Mouse (Mus musculus): ENCODE measurements around the gene Per3.

The Per3 gene

DNA sequence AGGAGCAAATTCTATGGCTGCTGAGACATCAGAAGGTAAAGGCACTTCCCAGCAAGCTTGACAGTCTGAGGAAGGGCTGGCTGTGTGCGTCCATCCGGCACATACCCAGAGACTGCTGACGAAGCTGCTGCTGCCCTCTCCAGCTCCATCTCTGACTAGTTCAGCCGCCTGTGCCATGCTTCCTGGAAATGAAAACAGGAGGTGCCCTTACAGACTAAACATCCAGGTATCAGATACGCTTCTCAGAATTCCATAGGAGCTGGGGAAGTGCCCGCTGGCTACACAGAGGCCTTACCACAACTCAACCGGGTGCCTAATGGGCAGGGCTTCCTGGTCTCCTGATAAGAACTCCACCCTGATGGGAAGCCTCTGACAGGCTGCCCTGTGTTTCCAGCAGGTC lies 85.9 kb downstream of the Per3 start:
- DNase-seq (ENCODE audit: low spot score): no peak

DNA sequence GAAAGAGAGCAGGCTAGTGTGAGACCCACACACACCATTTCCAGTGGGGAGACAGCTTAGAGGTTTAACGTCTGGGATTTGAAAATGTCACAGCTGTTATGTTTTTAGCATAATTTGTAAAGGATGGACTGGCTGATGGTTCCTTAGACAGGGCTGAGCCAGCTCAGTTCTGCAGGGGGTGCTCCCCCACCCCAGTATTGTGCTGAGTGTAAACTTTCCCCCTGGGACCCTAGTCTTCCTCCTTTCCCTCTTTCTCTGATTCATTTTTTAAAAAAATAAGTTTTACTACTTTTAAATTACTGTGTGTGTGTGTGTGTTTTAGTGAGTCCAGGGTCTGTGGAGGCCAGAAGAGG lies 87.4 kb downstream of the Per3 start:
- no peak for DNase-seq (ENCODE audit: low spot score)

DNA sequence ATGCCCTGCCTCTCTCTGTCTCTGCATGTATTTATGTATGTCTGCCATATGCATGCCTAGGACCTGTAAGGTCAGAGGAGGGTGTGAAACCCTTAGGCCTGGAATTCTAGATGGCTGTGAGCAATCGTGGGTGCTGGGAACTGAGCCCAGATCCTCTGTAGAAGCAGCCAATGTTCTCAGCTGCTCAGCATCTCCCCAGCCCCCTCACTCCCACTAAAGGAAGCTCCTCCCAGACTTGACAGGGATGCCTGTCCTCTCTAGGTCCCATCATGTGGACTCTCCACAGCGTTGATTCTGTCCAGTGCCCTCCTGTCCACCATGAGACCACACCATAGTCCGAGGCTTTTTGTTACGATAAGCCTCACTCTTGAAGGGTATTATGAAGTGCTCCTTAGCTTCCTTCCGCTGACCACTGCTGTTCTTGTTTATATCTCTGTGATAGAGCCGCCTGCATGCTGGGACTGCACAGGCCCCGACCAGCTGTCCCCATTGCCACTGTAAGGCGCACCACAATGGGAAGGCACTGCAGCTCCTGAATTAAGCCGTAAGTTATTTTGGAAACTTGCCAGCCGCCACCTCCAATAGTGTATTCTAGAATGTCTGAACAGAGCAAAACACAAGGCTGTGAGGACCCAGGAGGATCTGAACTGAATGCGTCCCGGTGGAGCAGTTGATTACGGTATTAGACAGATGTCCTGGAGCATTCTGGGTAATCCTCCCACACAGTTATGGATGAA lies 87.9 kb downstream of the Per3 start:
- DNase-seq (ENCODE audit: low spot score): peak; percentile 50

All from layer of hippocampus, adult 11-12 months (tissue).